Mouse (Mus musculus) liver, embryonic 13.5 days (tissue): ENCODE measurements around the gene Gm10775. TPM values are rescaled to one million over a fixed set of nuclear protein-coding genes. Genes with fewer than 3 reads are reported as not detected.

ENCODE experiments used
- ATAC-seq: fragments of 200-750 bp; cut with Nextera tagmentation; 2 replicates; pipeline ENCODE4 v1.8.0; 2017; ENCODE audit warnings: low read depth, mild to moderate bottlenecking, moderate number of reproducible peaks, moderate library complexity
- DNase-seq: peaks from one replicate; pipeline ENCODE4 v3.0.0; 2022
- H3K27ac ChIP-seq: fragments of 300-500 bp; sonication (generic); 2 replicates; pipeline ENCODE4 v1.5.1; 2015; ENCODE audit warnings: moderate library complexity, mild to moderate bottlenecking, inconsistent platforms
- H3K27me3 ChIP-seq: fragments of 300-500 bp; sonication (generic); 2 replicates; pipeline ENCODE4 v1.6.1; 2015; ENCODE audit warnings: mild to moderate bottlenecking, inconsistent platforms
- H3K36me3 ChIP-seq: fragments of 300-500 bp; sonication (generic); 2 replicates; pipeline ENCODE4 v1.6.1; 2015; ENCODE audit warnings: mild to moderate bottlenecking, inconsistent platforms
- H3K4me1 ChIP-seq: fragments of 300-500 bp; sonication (generic); replicated peaks from 2 replicates; pipeline ENCODE4 v1.6.1; 2015; ENCODE audit warnings: inconsistent platforms
- H3K4me2 ChIP-seq: fragments of 300-500 bp; sonication (generic); 2 replicates; pipeline ENCODE4 v1.6.1; 2015; ENCODE audit warnings: inconsistent platforms, mild to moderate bottlenecking, moderate library complexity
- H3K4me3 ChIP-seq: fragments of 300-500 bp; sonication (generic); replicated peaks from 2 replicates; pipeline ENCODE4 v1.5.1; 2015; ENCODE audit warnings: mild to moderate bottlenecking, inconsistent platforms
- H3K9ac ChIP-seq: fragments of 300-500 bp; sonication (generic); 2 replicates; pipeline ENCODE4 v1.6.1; 2015; ENCODE audit warnings: mild to moderate bottlenecking, inconsistent platforms
- H3K9me3 ChIP-seq: fragments of 300-500 bp; sonication (generic); replicated peaks from 2 replicates; pipeline ENCODE4 v1.6.1; 2016; ENCODE audit warnings: inconsistent platforms
- WGBS: fragments of 180-500 bp; shearing (Covaris S2); methylation state at CpG from one replicate; pipeline ENCODE4 v1.1.7; 2015; ENCODE audit not compliant: insufficient replicate concordance; 5-methylcytosine and 5-hydroxymethylcytosine counted together
- polyA plus RNA-seq: library from polyadenylated mRNA; unstranded; fragments of >200 nt; fragmentation: Nextera tagmentation; extraction: Ambion mirVana; gene quantifications from 2 replicates; pipeline ENCODE4 v1.2.1, GENCODE M21; 2015

The Gm10775 gene
- not detected in 2 replicates for polyA plus RNA-seq

DNA sequence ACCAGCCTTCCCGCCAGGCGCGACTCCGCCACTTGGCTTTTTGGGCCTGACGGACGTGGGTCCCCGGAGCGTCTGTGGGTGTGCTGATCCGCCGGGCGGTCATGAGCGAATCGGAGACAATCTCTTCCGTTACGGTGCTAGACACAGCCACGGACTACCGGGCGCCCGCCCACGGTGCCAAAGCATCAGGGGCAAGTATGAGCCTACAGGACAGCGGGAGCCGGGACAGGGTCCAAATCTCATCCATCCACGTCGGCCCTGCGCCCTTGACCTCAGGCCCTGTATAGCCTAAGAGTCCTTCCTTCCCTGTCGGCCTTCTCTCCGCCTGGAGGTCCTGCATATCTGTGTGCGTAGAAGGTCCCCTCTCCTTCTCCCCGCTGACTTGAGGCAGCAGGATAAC, at the start of gene Gm10775:
Gene Gm10775, plus strand, starts transcription at position 301 of the 400 bp plus-strand sequence.
- Histone ChIP-seq H3K27me3 (peaks cover 19% of the 10 kb centered on the region), H3K4me1 (no peaks in the 10 kb centered on the region), H3K4me2 (peak within 1 kb of the TSS; percentile 17; the same call in 1 of the 2 replicates), H3K9ac (no peak within 1 kb of the TSS), H3K36me3 (peaks cover 37% of the 10 kb centered on the region), H3K27ac (no peak within 1 kb of the TSS), H3K9me3 (peaks cover 37% of the 10 kb centered on the region), H3K4me3 (0 out of 2 replicates have a peak within 1 kb of the TSS, but pooled peaks have one; percentile 1)
- WGBS: 40% methylated on average over 29 of the region's 29 CpGs
- DNase-seq: no peak
- ATAC-seq: no peak

DNA sequence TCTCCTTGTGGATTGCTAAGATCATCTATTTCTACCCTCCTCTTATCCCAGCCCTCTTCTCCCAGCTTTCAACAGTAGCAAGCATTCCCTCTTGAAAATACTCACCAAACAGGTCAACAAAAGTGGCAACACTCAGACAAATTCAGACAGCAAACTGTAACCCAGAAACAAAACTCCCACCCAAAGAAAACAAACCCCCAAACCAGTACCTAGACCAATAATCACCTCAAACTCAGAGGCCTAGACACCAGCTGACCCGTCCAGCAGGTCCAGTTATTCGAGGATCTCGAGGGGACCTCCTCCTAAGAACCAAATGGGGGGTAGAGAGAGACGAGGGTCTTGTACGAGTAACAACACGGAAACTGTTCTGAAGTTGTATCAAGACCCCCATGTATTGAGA, 33.4 kb upstream of the Gm10775 start:
- DNase-seq (no peak), ATAC-seq (no peak)
- Histone ChIP-seq H3K4me3 (no peak overlapping the region), H3K9me3 (no peaks in the 10 kb centered on the region), H3K36me3 (no peaks in the 10 kb centered on the region), H3K27ac (no peak overlapping the region), H3K27me3 (no peaks in the 10 kb centered on the region), H3K4me2 (no peak overlapping the region), H3K4me1 (no peaks in the 10 kb centered on the region), H3K9ac (no peak overlapping the region)
- WGBS: 31% methylated on average over 6 of the region's 6 CpGs

DNA sequence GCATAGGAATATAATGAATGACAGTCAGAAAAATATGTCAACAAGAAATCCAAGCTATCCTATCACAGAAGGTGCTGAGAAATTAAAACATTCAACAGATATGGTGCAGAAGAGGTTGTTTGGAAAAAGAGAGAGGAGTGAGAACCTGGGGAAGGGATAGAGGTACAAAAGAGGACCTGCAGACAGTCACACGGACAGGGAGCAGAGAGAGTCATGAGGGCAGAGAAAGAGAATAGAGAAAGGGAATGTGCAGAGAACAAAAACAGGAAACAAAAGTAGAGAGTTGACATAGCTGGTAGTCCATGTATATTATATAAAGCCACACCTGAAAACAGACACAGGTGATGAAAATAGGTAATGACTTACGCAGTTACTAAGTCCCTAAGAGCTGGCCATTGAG, 32.7 kb upstream of the Gm10775 start:
- H3K4me1 ChIP-seq: no peaks in the 10 kb centered on the region
- no peak overlapping the region for H3K27ac ChIP-seq
- 60% methylated on average over 2 of the region's 2 CpGs for WGBS
- H3K4me3 ChIP-seq: no peak overlapping the region
- H3K9me3 ChIP-seq: no peaks in the 10 kb centered on the region
- no peak overlapping the region for H3K9ac ChIP-seq
- no peak for ATAC-seq
- no peak overlapping the region for H3K4me2 ChIP-seq
- no peak for DNase-seq
- H3K27me3 ChIP-seq: no peaks in the 10 kb centered on the region
- H3K36me3 ChIP-seq: no peaks in the 10 kb centered on the region

DNA sequence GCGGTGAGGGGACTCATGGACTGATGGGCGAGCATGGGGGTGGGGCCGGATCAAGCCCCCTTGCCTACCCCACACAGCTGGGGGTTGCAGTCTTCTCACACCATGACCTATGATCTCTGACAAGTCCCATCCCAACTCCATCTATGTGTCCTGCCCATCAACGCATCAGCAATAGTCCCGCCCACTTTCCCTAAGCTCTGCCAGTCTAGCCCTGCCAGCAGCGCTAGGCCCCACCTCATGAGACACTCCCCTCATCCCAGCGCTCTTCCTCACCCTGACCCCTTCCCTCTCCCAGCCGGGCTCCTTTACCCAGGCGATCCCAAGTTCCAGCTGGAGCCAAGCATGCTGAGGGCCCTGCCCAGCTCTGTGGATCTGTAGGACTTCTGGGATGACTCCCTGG, 22.1 kb upstream of the Gm10775 start:
- no peak overlapping the region for H3K4me3 ChIP-seq
- H3K27me3 ChIP-seq: no peaks in the 10 kb centered on the region
- ATAC-seq (no peak), DNase-seq (no peak)
- H3K9ac ChIP-seq: no peak overlapping the region
- no peak overlapping the region for H3K27ac ChIP-seq
- H3K4me2 ChIP-seq: no peak overlapping the region
- 51% methylated on average over 9 of the region's 9 CpGs for WGBS
- no peaks in the 10 kb centered on the region for H3K36me3 ChIP-seq
- H3K4me1 ChIP-seq: peaks cover 12% of the 10 kb centered on the region
- H3K9me3 ChIP-seq: no peaks in the 10 kb centered on the region

DNA sequence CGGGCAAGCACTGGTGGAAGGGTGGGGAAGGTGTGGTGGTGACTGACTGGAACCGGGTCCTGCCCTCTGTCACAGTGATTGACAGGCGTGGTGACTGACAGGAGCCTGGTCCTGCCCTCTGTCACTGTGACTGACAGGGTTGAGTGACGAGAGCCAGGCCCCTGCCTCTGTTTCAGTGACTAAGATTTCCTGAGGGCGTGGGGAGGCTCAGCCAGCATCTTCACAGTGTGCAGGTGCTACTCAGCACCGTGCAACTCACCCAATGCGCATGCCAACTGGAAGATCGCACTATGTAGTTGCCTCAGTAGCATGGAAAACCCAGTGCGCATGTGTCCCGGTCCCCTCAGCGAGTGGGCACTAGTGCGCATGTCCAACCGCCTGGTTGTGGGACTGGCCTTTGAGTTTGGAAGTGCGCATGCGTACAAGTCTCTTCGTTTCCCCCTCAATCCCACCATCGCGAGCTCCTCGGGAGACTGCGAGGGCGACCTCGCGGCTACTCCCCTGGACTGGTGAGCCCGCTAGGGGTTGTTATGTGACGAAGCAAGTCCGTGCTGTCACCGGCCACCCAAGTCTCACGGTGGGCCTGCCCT, 18.7 kb upstream of the Gm10775 start:
- H3K4me2 ChIP-seq: peak overlapping the region; percentile 94
- DNase-seq: peak; percentile 93
- H3K36me3 ChIP-seq: peaks cover 5% of the 10 kb centered on the region
- 0 out of 2 replicates have a peak, but pooled peaks cover under 1% of the 10 kb centered on the region for H3K9me3 ChIP-seq
- H3K4me1 ChIP-seq: peaks cover 25% of the 10 kb centered on the region
- no peaks in the 10 kb centered on the region for H3K27me3 ChIP-seq
- WGBS: under 1% methylated on average over 28 of the region's 28 CpGs
- H3K4me3 ChIP-seq: peak overlapping the region; percentile 79
- ATAC-seq: peak; percentile 88
- H3K27ac ChIP-seq: peak overlapping the region; percentile 86
- peak overlapping the region; percentile 80 for H3K9ac ChIP-seq

DNA sequence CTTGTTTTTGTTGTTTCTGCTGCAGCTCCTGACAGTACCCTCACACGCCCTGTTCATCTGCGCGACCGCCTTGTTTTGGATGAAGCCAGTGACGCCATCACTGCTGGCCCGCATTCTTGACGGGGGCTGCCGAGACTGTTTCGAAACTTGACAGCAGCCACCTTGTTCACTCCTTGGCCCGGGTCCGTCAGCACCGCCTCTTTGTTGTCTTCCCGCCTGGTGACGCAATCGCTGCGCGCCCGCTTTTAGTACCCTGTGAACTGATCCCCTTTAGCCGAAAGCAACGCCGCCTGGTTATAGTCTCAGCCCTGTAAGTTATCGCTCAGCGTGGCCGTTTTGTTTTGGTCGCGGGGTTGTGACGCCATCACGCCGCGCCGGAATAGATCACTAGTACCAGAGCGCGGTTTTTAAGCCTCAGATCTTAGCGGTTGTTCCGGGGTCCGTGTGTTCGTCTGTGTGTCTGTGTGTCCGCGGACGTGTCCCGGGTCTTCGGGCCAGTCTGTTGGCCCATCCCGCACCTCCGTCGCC, 18.2 kb upstream of the Gm10775 start:
- under 1% methylated on average over 45 of the region's 45 CpGs for WGBS
- peak; percentile 76 for ATAC-seq
- peak overlapping the region; percentile 94 for H3K4me2 ChIP-seq

DNA sequence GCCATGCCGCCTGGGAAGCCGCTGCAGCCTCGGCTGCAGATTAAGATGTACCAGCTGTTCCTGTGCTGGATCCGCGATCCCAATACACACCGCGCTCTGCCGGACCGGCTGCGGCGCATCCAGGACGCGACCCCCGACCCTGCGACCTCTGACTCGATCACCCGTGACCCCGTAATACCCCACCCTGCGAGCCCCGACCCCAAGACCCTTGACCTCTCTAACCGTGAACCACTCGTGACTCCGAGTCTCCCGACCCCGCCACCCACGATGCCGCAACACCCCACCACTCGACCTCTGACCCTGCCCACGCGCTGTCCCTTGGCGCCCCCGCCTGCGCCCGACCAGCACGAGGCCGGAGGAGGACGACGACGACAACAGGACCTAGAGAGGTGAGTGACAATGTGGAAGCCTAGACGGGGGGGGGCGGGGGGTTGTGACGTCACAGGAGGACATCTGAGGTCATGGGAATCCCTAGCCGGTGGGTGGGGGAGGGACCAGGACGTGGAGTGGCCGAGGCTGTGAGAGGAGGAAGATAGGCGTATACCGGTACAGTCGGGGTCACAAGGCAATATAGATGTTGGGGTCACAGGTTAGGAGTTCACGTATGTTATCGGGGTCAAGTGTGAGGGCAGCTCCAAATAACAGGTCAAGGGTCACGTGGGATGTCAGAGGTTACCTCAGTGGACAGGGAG, 17.6 kb upstream of the Gm10775 start:
- H3K27ac ChIP-seq: peak overlapping the region; percentile 86
- under 1% methylated on average over 49 of the region's 51 CpGs for WGBS
- peaks cover 25% of the 10 kb centered on the region for H3K4me1 ChIP-seq
- peak overlapping the region; percentile 79 for H3K4me3 ChIP-seq
- no peaks in the 10 kb centered on the region for H3K27me3 ChIP-seq
- H3K36me3 ChIP-seq: peaks cover 12% of the 10 kb centered on the region
- DNase-seq: peak; percentile 31
- 0 out of 2 replicates have a peak, but pooled peaks cover 8% of the 10 kb centered on the region for H3K9me3 ChIP-seq
- peak overlapping the region; percentile 94 for H3K4me2 ChIP-seq
- ATAC-seq: peak; percentile 16
- H3K9ac ChIP-seq: peak overlapping the region; percentile 80

More for the DNA sequence above, 18.2 kb upstream of the Gm10775 start:
- peaks cover 11% of the 10 kb centered on the region for H3K36me3 ChIP-seq
- no peaks in the 10 kb centered on the region for H3K27me3 ChIP-seq
- DNase-seq: peak; percentile 83
- H3K27ac ChIP-seq: peak overlapping the region; percentile 86
- H3K4me3 ChIP-seq: peak overlapping the region; percentile 79
- peak overlapping the region; percentile 80 for H3K9ac ChIP-seq
- H3K9me3 ChIP-seq: 0 out of 2 replicates have a peak, but pooled peaks cover 7% of the 10 kb centered on the region
- peaks cover 25% of the 10 kb centered on the region for H3K4me1 ChIP-seq

DNA sequence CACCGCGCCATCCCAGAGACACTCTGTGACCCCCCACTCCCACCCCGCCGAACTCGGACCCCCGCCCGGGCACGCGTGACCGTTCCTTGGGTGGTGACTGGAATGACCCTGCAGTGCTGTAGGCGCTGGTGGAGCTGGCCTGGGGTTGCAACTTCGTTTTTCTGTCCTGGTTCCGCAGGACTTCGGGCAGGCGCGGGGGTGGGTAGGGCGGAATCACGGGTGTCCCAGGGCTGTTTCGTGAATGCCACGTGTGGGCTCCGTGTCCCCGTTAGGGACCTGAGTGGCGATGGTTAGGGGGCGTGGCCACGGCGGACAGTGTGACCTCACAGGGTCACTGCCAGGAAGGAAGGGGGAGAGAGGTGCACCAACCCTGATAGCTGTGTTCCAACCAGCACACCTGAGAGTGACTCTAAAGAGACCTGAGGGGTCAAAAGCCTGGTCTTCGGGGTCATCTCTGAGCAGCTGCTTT, 17.0 kb upstream of the Gm10775 start:
- H3K27ac ChIP-seq: no peak overlapping the region
- 24% methylated on average over 27 of the region's 27 CpGs for WGBS
- no peak for DNase-seq
- peaks cover 25% of the 10 kb centered on the region for H3K4me1 ChIP-seq
- peak overlapping the region; percentile 79 for H3K4me3 ChIP-seq
- ATAC-seq: no peak
- H3K9me3 ChIP-seq: 0 out of 2 replicates have a peak, but pooled peaks cover 8% of the 10 kb centered on the region
- peak overlapping the region; percentile 94 for H3K4me2 ChIP-seq
- peaks cover 14% of the 10 kb centered on the region for H3K36me3 ChIP-seq
- peak overlapping the region; percentile 80 for H3K9ac ChIP-seq
- no peaks in the 10 kb centered on the region for H3K27me3 ChIP-seq

DNA sequence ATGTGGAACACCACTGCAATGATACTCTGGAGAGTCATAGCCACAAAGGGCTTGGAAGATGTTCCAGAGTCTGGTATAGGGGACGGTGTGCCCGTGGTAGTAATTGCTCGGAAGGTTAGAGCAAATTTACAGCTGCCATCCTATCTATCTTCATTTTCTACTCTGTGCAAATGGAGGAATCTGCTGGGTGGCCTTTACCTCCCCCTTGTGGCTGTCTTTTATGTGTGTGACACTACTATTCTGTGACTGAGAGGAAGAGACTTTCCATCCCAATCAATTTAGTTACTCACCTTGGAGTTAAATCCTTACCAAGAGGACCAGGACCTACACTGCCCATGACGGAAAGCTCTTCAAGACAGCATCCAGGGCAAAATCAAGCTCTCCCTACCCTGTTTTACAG, 16.1 kb upstream of the Gm10775 start:
- 76% methylated on average over 4 of the region's 4 CpGs for WGBS
- no peak overlapping the region for H3K9ac ChIP-seq
- H3K4me3 ChIP-seq: 0 out of 2 replicates have a peak overlapping the region, but pooled peaks have one; percentile 79
- 0 out of 2 replicates have a peak, but pooled peaks cover 8% of the 10 kb centered on the region for H3K9me3 ChIP-seq
- DNase-seq (no peak), ATAC-seq (no peak)
- peak overlapping the region; percentile 94; the same call in 1 of the 2 replicates for H3K4me2 ChIP-seq
- H3K36me3 ChIP-seq: peaks cover 22% of the 10 kb centered on the region
- no peaks in the 10 kb centered on the region for H3K27me3 ChIP-seq
- H3K4me1 ChIP-seq: peaks cover 25% of the 10 kb centered on the region
- H3K27ac ChIP-seq: no peak overlapping the region

DNA sequence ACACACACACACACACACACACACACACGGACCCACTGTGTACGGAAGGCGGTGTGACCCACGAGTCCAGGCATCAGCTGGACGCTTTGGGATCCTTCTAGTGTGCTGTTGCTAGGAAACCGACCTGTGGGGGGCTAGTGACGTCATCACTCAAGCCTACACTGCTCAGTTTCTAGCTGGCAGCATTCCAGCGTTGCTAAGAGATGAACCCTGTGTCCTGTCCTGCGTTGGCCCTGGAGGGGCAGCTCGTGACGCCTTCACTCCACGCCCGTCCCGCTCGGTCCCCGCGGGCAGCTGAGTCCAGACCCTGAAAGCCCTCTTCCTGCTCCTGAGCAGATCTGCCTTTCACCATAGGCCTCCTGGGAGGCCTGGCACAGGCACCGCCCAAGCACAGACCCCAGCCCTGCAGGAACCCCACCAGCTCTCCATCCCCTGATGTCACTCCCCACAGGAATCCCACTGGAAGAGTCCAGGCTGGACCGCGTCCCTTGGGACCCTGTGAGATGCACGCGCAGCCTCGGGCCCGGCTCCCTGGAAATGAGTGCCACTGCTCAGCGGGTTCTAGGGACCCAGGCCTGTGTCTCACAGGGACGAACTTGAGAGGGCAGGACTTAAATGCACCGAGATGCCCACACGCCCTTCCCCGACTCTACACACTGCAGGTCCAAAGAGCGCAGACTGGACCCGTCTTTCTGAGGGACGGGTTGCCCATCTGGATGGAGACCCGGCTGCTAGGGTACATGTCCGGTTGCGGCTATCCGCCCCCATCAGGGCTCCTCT, 974 bp upstream of the Gm10775 start:
- no peaks in the 10 kb centered on the region for H3K4me1 ChIP-seq
- no peak overlapping the region for H3K9ac ChIP-seq
- ATAC-seq (peak; percentile 12; the same call in 1 of the 2 replicates), DNase-seq (no peak)
- H3K4me2 ChIP-seq: peak overlapping the region; percentile 17; the same call in 1 of the 2 replicates
- H3K27ac ChIP-seq: no peak overlapping the region
- peaks cover 19% of the 10 kb centered on the region for H3K27me3 ChIP-seq
- peaks cover 37% of the 10 kb centered on the region for H3K9me3 ChIP-seq
- H3K36me3 ChIP-seq: peaks cover 29% of the 10 kb centered on the region
- 25% methylated on average over 36 of the region's 36 CpGs for WGBS
- no peak overlapping the region for H3K4me3 ChIP-seq

DNA sequence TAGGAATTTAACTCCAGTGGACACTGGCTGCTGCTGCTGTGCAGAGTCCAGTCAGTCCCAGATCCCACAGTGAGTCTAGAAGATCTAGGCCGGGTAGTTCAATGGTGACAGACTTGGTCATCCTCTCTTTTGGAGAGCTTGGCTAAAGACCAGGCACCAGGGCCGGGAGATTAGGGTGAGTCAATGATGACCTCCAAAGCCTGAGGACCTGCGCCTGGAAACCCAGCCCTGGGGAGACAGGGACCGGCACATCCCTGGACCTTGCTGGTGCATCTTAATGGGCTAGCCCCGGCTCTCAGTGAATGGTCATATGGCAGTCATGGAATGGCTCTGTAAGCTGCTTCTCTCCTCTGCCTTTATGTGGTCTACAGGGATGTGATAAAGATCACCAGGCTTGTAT, 2.7 kb downstream of the Gm10775 start:
- H3K9me3 ChIP-seq: peaks cover 37% of the 10 kb centered on the region
- no peak for DNase-seq
- 82% methylated on average over 5 of the region's 5 CpGs for WGBS

More for the DNA sequence above, 2.7 kb downstream of the Gm10775 start:
- no peak for ATAC-seq
- H3K4me2 ChIP-seq: no peak overlapping the region
- no peak overlapping the region for H3K4me3 ChIP-seq
- H3K27me3 ChIP-seq: peaks cover 19% of the 10 kb centered on the region
- no peak overlapping the region for H3K9ac ChIP-seq
- peaks cover 37% of the 10 kb centered on the region for H3K36me3 ChIP-seq
- no peak overlapping the region for H3K27ac ChIP-seq
- H3K4me1 ChIP-seq: no peaks in the 10 kb centered on the region
